8 mouse cellular contexts compared by ENCODE assay signal in the genomic region with DNA sequence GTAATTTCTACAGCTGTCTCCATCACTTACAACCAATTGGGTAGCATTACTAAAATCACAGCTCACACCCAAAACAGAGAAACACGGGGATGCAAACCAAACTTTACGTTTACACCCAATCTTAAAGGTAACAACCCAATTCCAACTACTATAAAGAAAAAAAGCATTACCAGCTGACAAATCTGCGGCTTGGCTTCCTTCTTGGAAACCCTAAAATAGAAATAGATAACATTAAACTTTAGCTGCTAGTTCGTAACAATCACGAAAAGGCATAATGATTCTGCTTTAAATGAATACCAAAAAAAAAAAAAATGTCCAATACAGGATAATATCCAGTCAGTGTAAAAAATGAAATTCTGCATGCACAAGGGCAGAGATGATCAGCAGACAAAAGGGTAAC. TPM values are rescaled to one million over a fixed set of nuclear protein-coding genes. Genes with fewer than 3 reads are reported as not detected.
DNase-seq lines count a peak whose midpoint lies in the region; ATAC-seq and TF ChIP-seq lines count a peak whose summit lies in the region.

No protein-coding gene starts in this region.

- WGBS in heart, embryonic 14.5 days, result 12% methylated on average over 5 of the region's 5 CpGs
- 32% methylated on average over 5 of the region's 5 CpGs for WGBS in hindbrain, embryonic 10.5 days
- 9% methylated on average over 5 of the region's 5 CpGs for WGBS in macrophage (ENCODE audit: missing documents)

- H3K79me2 ChIP-seq in macrophage (ENCODE audit: inconsistent target), result peaks cover 32% of the 10 kb centered on the region

- intact Hi-C loops in heart, postnatal 36 days (cut with DNase I), result loop anchor here (10.0 kb wide), 2 partner anchors 345 to 405 kb away; no protein-coding TSS in a partner anchor

- peaks cover 2 to 11% of the 10 kb centered on the region in 2 experiments; a peak in 3 of 4 replicates for H3K4me1 ChIP-seq in heart, embryonic 14.5 days (ENCODE audit: control insufficient read depth in 2 of 2, insufficient read depth in 2 of 2, low read length in 2 of 2)
- peaks cover 0 to 2% of the 10 kb centered on the region in 2 experiments; a peak in 3 of 4 replicates for H3K4me1 ChIP-seq in ES-E14 (ENCODE audit: control insufficient read depth in 2 of 2, insufficient read depth in 2 of 2, low read length in 2 of 2, poor library complexity in 1 of 2)
- H3K4me1 ChIP-seq in hindbrain, embryonic 10.5 days (replicated peaks), result peaks cover 19% of the 10 kb centered on the region

- H3K27me3 ChIP-seq in heart, embryonic 14.5 days (ENCODE audit: control insufficient read depth, insufficient read depth, low read length), result no peaks in the 10 kb centered on the region
- H3K27me3 ChIP-seq in hindbrain, embryonic 10.5 days (ENCODE audit: insufficient read depth, poor library complexity, severe bottlenecking), result no peaks in the 10 kb centered on the region

- H3K27ac ChIP-seq in heart, embryonic 14.5 days (replicated peaks in 1 of 2; ENCODE audit: control insufficient read depth in 1 of 2, insufficient read depth in 1 of 2, low read depth in 2 of 2, low read length in 2 of 2), result no peak overlapping the region
- H3K27ac ChIP-seq in ES-E14 (ENCODE audit: insufficient read depth, low read depth, low read length, poor library complexity, severe bottlenecking) (no peak overlapping the region), macrophage (no peak overlapping the region)
- H3K27ac ChIP-seq in hindbrain, embryonic 10.5 days, result peak overlapping the region; percentile 90; the same call in 1 of the 2 replicates

- peak overlapping the region; percentile 83 for H3K4me2 ChIP-seq in heart, embryonic 14.5 days (ENCODE audit: low read length)

- ATAC-seq in heart, embryonic 14.5 days (ENCODE audit: insufficient number of reproducible peaks, insufficient read depth, low FRiP score, low read depth), result no peak

- peaks cover 31% of the 10 kb centered on the region for H3K36me3 ChIP-seq in heart, embryonic 14.5 days (ENCODE audit: control insufficient read depth, insufficient read depth, low read length)
- peaks cover 15% of the 10 kb centered on the region; the same call in 1 of the 2 replicates for H3K36me3 ChIP-seq in ES-E14 (ENCODE audit: control insufficient read depth, insufficient read depth, low read length, poor library complexity, severe bottlenecking)
- H3K36me3 ChIP-seq in hindbrain, embryonic 10.5 days, result peaks cover 38% of the 10 kb centered on the region
- peaks cover 12% of the 10 kb centered on the region; the same call in 1 of the 2 replicates for H3K36me3 ChIP-seq in macrophage (ENCODE audit: inconsistent target)

- peak overlapping the region; percentile 94 for H3K9ac ChIP-seq in heart, embryonic 14.5 days (ENCODE audit: low read length)
- peak overlapping the region; percentile 95; the same call in 1 of the 2 replicates for H3K9ac ChIP-seq in ES-E14 (ENCODE audit: insufficient read depth, low read depth, low read length, poor library complexity, severe bottlenecking)

- H3K4me3 ChIP-seq in heart, embryonic 14.5 days (ENCODE audit: control insufficient read depth in 1 of 2, insufficient read depth in 1 of 2, low read depth in 1 of 2, low read length in 2 of 2), result peak overlapping the region; percentile 94 to 98
- H3K4me3 ChIP-seq in ES-E14 (ENCODE audit: insufficient read depth in 1 of 2, low read depth in 1 of 2, low read length in 2 of 2, poor library complexity in 1 of 2, severe bottlenecking in 1 of 2) (peak overlapping the region; percentile 91 to 97), macrophage (ENCODE audit: inconsistent target) (peak overlapping the region; percentile 61)
- H3K4me3 ChIP-seq in hindbrain, embryonic 10.5 days, result peak overlapping the region; percentile 95

- in situ Hi-C loops in ES-E14 (cut with MboI; ENCODE audit: low sequenced_read_pairs in 2 of 2, unreplicated experiment in 2 of 2), result no loop called here

- no peak for DNase-seq in heart, postnatal 36 days
- DNase-seq in ES-E14 (ENCODE audit: low read depth, low spot score), result no peak
- no peak for DNase-seq in hindbrain, embryonic 10.5 days (ENCODE audit: low spot score)
- DNase-seq in adrenal gland, postnatal 4 days (ENCODE audit: low spot score in 2 of 2), result no peak
- no peak for DNase-seq in spleen, postnatal 4 days (ENCODE audit: low spot score in 2 of 2)
- DNase-seq in T-cell, adult 2 months (ENCODE audit: low spot score), result no peak

- no peaks in the 10 kb centered on the region for H3K9me3 ChIP-seq in heart, embryonic 14.5 days (ENCODE audit: control insufficient read depth, low read length)
- H3K9me3 ChIP-seq in ES-E14 (ENCODE audit: control insufficient read depth, insufficient read depth, low read depth, low read length), result no peaks in the 10 kb centered on the region
- no peaks in the 10 kb centered on the region for H3K9me3 ChIP-seq in hindbrain, embryonic 10.5 days

TF ChIP-seq in ES-E14, 5 proteins besides CTCF, POLR2A, EP300 and RAD21:
- no peak for TF ChIP-seq CHD2 (IDR thresholded peaks at IDR 0.05; ENCODE audit: low read depth, low read length)
- TF ChIP-seq MAFK (IDR thresholded peaks at IDR 0.05; ENCODE audit: insufficient read depth, low read depth, low read length), result no peak
- no peak for TF ChIP-seq ZC3H11A (IDR thresholded peaks at IDR 0.05; ENCODE audit: borderline replicate concordance, low read depth, low read length)
- no peak for TF ChIP-seq HCFC1 (IDR thresholded peaks at IDR 0.05; ENCODE audit: borderline replicate concordance, insufficient read depth, low read length)
- no peak for TF ChIP-seq ZNF384 (IDR thresholded peaks at IDR 0.05; ENCODE audit: low read depth, low read length)

RNA-seq across cellular contexts. Expression of a gene that starts 0.8 kb away (rescaled TPM):
- 6.3 and 6.4 TPM in 2 replicates for polyA plus RNA-seq in heart, embryonic 14.5 days (2014; fragmentation: Nextera tagmentation; extraction: Ambion mirVana)
- total RNA-seq in heart, postnatal 36 days (2021), result 10 to 100 TPM in 1 of 2 experiments, 1 to 10 TPM in 1; 9.6 to 10.9 TPM
- total RNA-seq in ES-E14 (2012; rRNA removed), result 25.6 and 28.2 TPM in 2 replicates
- 7.0 and 9.3 TPM in 2 replicates for polyA plus RNA-seq in hindbrain, embryonic 10.5 days (2016; fragmentation: Nextera tagmentation; extraction: Ambion mirVana)
- 10 to 100 TPM in 17 of 26 experiments, 1 to 10 TPM in 9; 3.2 to 35.2 (median 16.5) TPM for total RNA-seq in macrophage (2018; cell fraction: chromatin; rRNA removed)
- 1 to 10 TPM; 1.2 to 7.1 (median 3.8) TPM for total RNA-seq in macrophage (2018; cell fraction: cytosol; rRNA removed)
- total RNA-seq in macrophage (2018; cell fraction: nucleus; rRNA removed), result 10 to 100 TPM in 11 of 26 experiments, 1 to 10 TPM in 15; 2.9 to 27.7 (median 6.8) TPM
- 5.6 to 8.0 TPM (median 6.4 TPM) in 3 replicates for polyA plus RNA-seq in macrophage (2018)
- 10 to 100 TPM; 18.1 to 19.9 TPM for total RNA-seq in adrenal gland, postnatal 4 days (2021)

RNA-seq across cellular contexts. Expression of a gene that starts 23.6 kb away (rescaled TPM):
- polyA plus RNA-seq in heart, embryonic 14.5 days (2014; fragmentation: Nextera tagmentation; extraction: Ambion mirVana), result 6.1 and 7.2 TPM in 2 replicates
- total RNA-seq in heart, postnatal 36 days (2021), result 1 to 10 TPM; 1.4 to 2.6 TPM
- 3.6 and 4.8 TPM in 2 replicates for total RNA-seq in ES-E14 (2012; rRNA removed)
- 3.7 and 4.9 TPM in 2 replicates for polyA plus RNA-seq in hindbrain, embryonic 10.5 days (2016; fragmentation: Nextera tagmentation; extraction: Ambion mirVana)
- not detected for total RNA-seq in macrophage (2018; cell fraction: chromatin; rRNA removed)
- under 1 TPM in 3 of 26 experiments, not detected in 23; 0.04 to 0.31 (median 0.07) TPM for total RNA-seq in macrophage (2018; cell fraction: cytosol; rRNA removed)
- total RNA-seq in macrophage (2018; cell fraction: nucleus; rRNA removed), result not detected
- polyA plus RNA-seq in macrophage (2018), result not detected in 3 replicates
- total RNA-seq in adrenal gland, postnatal 4 days (2021), result 1 to 10 TPM; 3.6 to 4.7 TPM

RNA-seq across cellular contexts. Expression of a gene that starts 38.5 kb away (rescaled TPM):
- polyA plus RNA-seq in heart, embryonic 14.5 days (2014; fragmentation: Nextera tagmentation; extraction: Ambion mirVana), result 12.9 and 13.4 TPM in 2 replicates
- total RNA-seq in heart, postnatal 36 days (2021), result 1 to 10 TPM; 3.2 to 4.4 TPM
- total RNA-seq in ES-E14 (2012; rRNA removed), result 5.7 and 7.6 TPM in 2 replicates
- polyA plus RNA-seq in hindbrain, embryonic 10.5 days (2016; fragmentation: Nextera tagmentation; extraction: Ambion mirVana), result 13.8 and 17.7 TPM in 2 replicates
- total RNA-seq in macrophage (2018; cell fraction: chromatin; rRNA removed), result 1 to 10 TPM in 14 of 26 experiments, under 1 TPM in 7, not detected in 5; 0.29 to 7.1 (median 1.9) TPM
- total RNA-seq in macrophage (2018; cell fraction: cytosol; rRNA removed), result 1 to 10 TPM in 25 of 26 experiments, under 1 TPM in 1; 0.57 to 6.1 (median 5.3) TPM
- total RNA-seq in macrophage (2018; cell fraction: nucleus; rRNA removed), result 1 to 10 TPM in 24 of 26 experiments, under 1 TPM in 2; 0.75 to 7.7 (median 2.2) TPM
- polyA plus RNA-seq in macrophage (2018), result 4.8 to 6.7 TPM (median 4.8 TPM) in 3 replicates
- total RNA-seq in adrenal gland, postnatal 4 days (2021), result 1 to 10 TPM; 4.8 to 5.7 TPM
